Mouse (Mus musculus) hindbrain, embryonic 11.5 days (tissue): Measurements from ENCODE around the gene Arhgap27. TPM values are rescaled to one million over a fixed set of nuclear protein-coding genes. Genes with fewer than 3 reads are reported as not detected.

ENCODE experiments used
- ATAC-seq: fragments of 200-750 bp; cut with Nextera tagmentation; 2 replicates; pipeline ENCODE4 v1.8.0; 2017; ENCODE audit warnings: mild to moderate bottlenecking, moderate TSS enrichment, moderate library complexity; ENCODE audit not compliant: low FRiP score
- DNase-seq: peaks from one replicate; pipeline ENCODE4 v3.0.0-alpha.2; 2015; ENCODE audit warnings: low spot score
- H3K27ac ChIP-seq: fragments of 300-500 bp; sonication (generic); 2 replicates; pipeline ENCODE4 v1.5.1; 2014; ENCODE audit warnings: mild to moderate bottlenecking, low read depth, low read length
- H3K27me3 ChIP-seq: fragments of 300-500 bp; sonication (generic); 2 replicates; pipeline ENCODE4 v1.6.1; 2014; ENCODE audit warnings: mild to moderate bottlenecking, low read length, moderate library complexity, mixed read lengths; ENCODE audit not compliant: control insufficient read depth, insufficient read depth
- H3K36me3 ChIP-seq: fragments of 300-500 bp; sonication (generic); 2 replicates; pipeline ENCODE4 v1.6.1; 2014; ENCODE audit warnings: mild to moderate bottlenecking, low read length, moderate library complexity, mixed read lengths; ENCODE audit not compliant: control insufficient read depth, insufficient read depth
- H3K4me1 ChIP-seq: fragments of 300-500 bp; sonication (generic); replicated peaks from 2 replicates; pipeline ENCODE4 v1.6.1; 2014; ENCODE audit warnings: low read length, mixed read lengths; ENCODE audit not compliant: control insufficient read depth, insufficient read depth
- H3K4me2 ChIP-seq: fragments of 300-500 bp; sonication (generic); replicated peaks from 2 replicates; pipeline ENCODE4 v1.6.1; 2014; ENCODE audit warnings: mild to moderate bottlenecking, low read depth, low read length
- H3K4me3 ChIP-seq: fragments of 300-500 bp; sonication (generic); 2 replicates; pipeline ENCODE4 v1.5.1; 2014; ENCODE audit warnings: low read depth, low read length
- H3K9ac ChIP-seq: fragments of 300-500 bp; sonication (generic); 2 replicates; pipeline ENCODE4 v1.6.1; 2014; ENCODE audit warnings: low read depth, low read length
- H3K9me3 ChIP-seq: fragments of 300-500 bp; sonication (generic); 2 replicates; pipeline ENCODE4 v1.6.1; 2016; ENCODE audit warnings: low read length; ENCODE audit not compliant: control insufficient read depth
- WGBS: fragments of 180-500 bp; shearing (Covaris S2); extraction: QIAGEN DNeasy Blood & Tissue Kit; methylation state at CpG from one replicate; pipeline ENCODE4 v1.1.7; 2014; 5-methylcytosine and 5-hydroxymethylcytosine counted together
- polyA plus RNA-seq: library from polyadenylated mRNA; unstranded; fragments of >200 nt; fragmentation: Nextera tagmentation; extraction: Ambion mirVana; gene quantifications from 2 replicates; pipeline ENCODE4 v1.2.1, GENCODE M21; 2014

Arhgap27 gene
- polyA plus RNA-seq, 1 experiment from 2014 or later = 2.8 TPM

DNA sequence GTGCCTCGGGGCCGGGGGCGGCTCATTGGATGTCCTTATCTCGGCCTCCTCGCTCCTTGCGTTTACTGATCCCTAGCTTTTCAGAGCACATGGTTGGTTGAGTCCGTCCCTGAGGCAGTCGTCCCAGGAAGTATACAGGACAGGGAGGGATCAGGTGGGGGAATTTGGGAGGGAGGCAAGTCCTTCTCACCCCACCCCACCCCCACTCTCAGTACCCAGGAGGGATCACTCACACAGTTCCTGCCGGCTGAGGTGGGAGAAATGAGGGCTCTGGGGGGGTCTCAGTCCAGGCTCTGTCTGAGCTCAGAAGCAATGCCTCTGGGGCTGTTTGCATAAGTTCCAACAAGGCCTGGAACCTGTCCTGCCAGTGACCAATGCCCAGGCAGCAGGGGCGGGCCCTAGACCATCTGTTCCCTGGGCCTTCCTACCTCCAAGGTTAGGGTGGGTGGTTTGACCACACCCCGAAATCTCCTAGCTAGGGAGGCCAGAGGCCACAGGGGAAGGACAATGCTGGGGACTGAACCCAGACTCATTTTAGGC is 7.4 kb downstream of the Arhgap27 start:
- Histone ChIP-seq H3K27ac (no peak overlapping the region), H3K4me3 (no peak overlapping the region), H3K27me3 (peaks cover 18% of the 10 kb centered on the region), H3K9ac (no peak overlapping the region), H3K4me1 (peaks cover 11% of the 10 kb centered on the region), H3K36me3 (no peaks in the 10 kb centered on the region), H3K9me3 (no peaks in the 10 kb centered on the region), H3K4me2 (no peak overlapping the region)
- no peak for DNase-seq
- WGBS = 20% methylated on average over 11 of the region's 11 CpGs
- no peak for ATAC-seq

DNA sequence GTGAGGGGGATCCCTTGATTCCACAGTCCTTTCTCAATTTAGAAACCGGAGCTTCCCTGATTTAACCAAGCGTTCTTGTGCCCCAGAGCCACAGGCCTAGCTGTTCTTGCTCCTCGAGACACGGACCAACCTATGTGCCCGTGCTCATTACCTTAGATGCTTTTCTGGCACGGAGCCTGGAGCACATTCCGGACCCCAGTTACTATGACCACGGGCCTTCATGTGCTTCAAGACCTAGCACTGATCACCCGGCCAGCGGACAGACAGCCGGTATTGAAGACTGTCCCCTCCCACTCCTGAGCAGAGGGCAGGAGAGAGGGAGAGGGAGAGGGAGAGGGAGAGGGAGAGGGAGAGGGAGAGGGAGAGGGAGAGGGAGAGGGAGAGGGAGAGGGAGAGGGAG is 8.2 kb downstream of the Arhgap27 start:
- peaks cover 9% of the 10 kb centered on the region for H3K27me3 ChIP-seq
- no peak overlapping the region for H3K27ac ChIP-seq
- WGBS = 18% methylated on average over 11 of the region's 11 CpGs
- peak; percentile 23 for DNase-seq
- no peak overlapping the region for H3K9ac ChIP-seq
- H3K4me1 ChIP-seq = peaks cover 6% of the 10 kb centered on the region
- H3K36me3 ChIP-seq = no peaks in the 10 kb centered on the region
- no peak for ATAC-seq
- H3K4me2 ChIP-seq = no peak overlapping the region
- no peak overlapping the region for H3K4me3 ChIP-seq
- H3K9me3 ChIP-seq = no peaks in the 10 kb centered on the region

DNA sequence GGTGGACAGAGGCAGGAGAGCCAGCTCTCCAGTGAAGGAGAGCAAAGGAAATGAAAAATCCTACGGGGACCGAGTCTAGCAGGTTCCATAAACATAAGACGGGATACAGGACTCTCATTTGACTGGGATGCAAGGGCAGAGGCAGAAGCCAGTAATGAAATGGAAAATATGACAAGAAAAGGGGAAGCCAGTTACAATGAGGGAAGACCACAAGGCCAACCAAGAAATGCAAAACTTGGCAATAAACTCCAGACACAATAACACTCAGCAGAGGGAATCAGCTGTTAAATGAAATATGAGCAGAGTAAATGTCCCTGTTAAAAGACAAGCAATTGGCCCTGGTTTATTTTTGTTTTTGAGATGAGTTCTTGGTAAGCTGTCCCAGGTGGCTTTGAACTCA is 9.5 kb downstream of the Arhgap27 start:
- Histone ChIP-seq H3K4me3 (no peak overlapping the region), H3K9me3 (no peaks in the 10 kb centered on the region), H3K4me1 (no peaks in the 10 kb centered on the region), H3K9ac (no peak overlapping the region), H3K36me3 (no peaks in the 10 kb centered on the region), H3K27ac (no peak overlapping the region), H3K4me2 (no peak overlapping the region), H3K27me3 (peaks cover 4% of the 10 kb centered on the region; the same call in 1 of the 2 replicates)
- DNase-seq (no peak), ATAC-seq (no peak)
- 84% methylated on average over 3 of the region's 3 CpGs for WGBS

DNA sequence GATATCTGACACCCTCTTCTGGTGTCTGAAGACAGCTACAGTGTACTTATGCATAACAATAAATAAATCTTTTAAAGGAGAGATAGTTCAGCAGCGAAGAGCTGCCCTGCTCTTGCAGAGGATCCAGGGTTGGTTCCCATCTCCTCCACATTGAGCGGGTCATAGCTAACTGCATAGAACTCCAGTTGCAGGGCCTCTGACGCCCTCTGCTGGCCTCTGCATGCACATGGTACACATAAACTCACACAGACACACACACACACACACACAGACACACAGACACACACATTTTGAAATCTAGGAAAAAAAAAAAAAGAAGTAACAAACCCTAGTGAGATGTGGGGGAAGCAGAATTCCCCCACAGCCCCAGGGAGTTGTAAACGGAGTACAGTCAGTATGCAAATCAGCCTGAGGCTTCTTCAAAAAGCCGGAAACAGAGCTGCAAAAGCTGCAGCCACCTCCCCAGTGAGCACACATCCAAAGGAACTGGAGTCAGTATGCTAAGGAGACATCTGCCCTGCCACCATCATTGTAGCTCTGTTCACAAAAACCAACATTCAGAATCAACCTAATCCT is 11.2 kb downstream of the Arhgap27 start:
- DNase-seq = no peak
- Histone ChIP-seq H3K27me3 (no peaks in the 10 kb centered on the region; the same call in 1 of the 2 replicates), H3K9ac (no peak overlapping the region), H3K36me3 (no peaks in the 10 kb centered on the region), H3K4me3 (no peak overlapping the region), H3K4me1 (no peaks in the 10 kb centered on the region), H3K9me3 (no peaks in the 10 kb centered on the region), H3K4me2 (no peak overlapping the region), H3K27ac (no peak overlapping the region)
- 85% methylated on average over 5 of the region's 5 CpGs for WGBS
- ATAC-seq = no peak

DNA sequence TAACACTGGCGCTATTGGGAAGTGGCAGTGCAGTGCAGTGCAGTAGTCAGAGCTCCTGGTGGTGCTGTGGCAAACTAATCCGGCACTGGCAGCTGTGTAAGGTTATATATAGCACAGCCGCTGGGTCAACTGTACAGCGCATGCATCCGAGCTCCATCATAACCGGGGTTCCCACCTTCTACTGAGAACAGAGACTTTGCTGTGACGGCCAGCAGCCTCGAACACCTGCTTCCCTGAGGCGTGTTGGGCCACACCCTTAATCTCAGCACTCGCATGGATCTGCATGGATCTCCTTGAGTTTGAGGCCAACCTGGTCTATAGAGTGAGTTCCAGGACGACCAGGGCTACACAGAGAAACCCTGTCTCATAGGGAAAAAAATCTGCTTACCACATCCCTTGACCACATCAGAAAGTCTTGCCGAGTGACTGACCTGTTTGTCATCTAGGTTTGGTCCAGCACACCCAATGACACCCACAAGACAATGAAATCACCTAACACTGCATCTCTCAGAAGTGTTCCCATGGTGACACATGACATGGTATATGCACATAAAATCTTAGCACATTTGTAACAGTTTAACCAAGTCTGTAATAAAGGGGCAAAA is 12.7 kb downstream of the Arhgap27 start:
- Histone ChIP-seq H3K27me3 (no peaks in the 10 kb centered on the region), H3K9me3 (no peaks in the 10 kb centered on the region), H3K27ac (no peak overlapping the region), H3K36me3 (no peaks in the 10 kb centered on the region), H3K9ac (no peak overlapping the region), H3K4me1 (no peaks in the 10 kb centered on the region), H3K4me2 (no peak overlapping the region), H3K4me3 (no peak overlapping the region)
- ATAC-seq (no peak), DNase-seq (no peak)
- WGBS = 93% methylated on average over 12 of the region's 12 CpGs

DNA sequence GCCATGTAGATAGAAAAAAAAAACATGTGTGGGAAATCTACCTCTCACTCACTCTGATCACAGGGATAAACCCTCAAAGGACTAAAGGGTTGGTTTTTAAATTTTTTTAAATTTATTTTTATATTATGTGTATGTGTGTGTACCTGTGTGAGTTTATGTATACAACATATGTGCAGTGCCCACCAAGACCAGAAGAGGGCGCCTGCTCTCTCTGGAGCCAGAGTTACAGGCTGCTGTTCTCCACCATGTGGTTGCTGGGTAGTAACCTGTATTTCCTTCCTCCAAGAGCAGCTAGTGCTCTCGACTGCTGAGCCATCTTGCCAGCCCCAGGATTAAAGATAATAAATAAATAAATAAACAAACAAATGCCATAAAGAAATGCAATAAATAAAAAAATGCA is 13.8 kb downstream of the Arhgap27 start:
- Histone ChIP-seq H3K9me3 (no peaks in the 10 kb centered on the region), H3K4me2 (no peak overlapping the region)

DNA sequence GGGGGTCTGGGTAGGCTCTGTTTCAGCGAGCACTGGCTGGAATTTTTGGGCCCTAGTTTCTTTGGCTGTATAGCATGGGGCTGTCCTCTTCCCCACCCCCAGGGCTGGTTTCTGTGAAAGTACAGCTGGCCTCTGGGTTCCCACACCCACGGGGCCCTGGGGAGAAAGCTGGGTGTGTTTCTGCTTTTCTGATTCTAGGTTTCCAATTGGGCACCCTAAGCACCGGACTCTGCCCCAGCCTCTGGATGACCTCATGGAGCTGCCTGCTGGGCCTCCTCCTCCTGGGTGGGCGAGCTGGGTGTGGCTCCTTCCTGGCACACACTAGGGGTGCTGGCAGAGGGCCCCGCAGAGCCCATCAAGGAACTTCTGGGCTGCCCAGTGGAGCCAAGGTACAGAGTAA is 16.8 kb downstream of the Arhgap27 start:
- Histone ChIP-seq H3K36me3 (no peaks in the 10 kb centered on the region), H3K4me2 (no peak overlapping the region), H3K4me3 (no peak overlapping the region), H3K27ac (no peak overlapping the region), H3K4me1 (no peaks in the 10 kb centered on the region), H3K27me3 (no peaks in the 10 kb centered on the region), H3K9me3 (no peaks in the 10 kb centered on the region), H3K9ac (no peak overlapping the region)
- ATAC-seq (no peak), DNase-seq (no peak)
- WGBS = 64% methylated on average over 5 of the region's 5 CpGs

More for the DNA sequence above, 13.8 kb downstream of the Arhgap27 start:
- no peaks in the 10 kb centered on the region for H3K27me3 ChIP-seq
- no peaks in the 10 kb centered on the region for H3K36me3 ChIP-seq
- no peak overlapping the region for H3K4me3 ChIP-seq
- ATAC-seq (no peak), DNase-seq (no peak)
- H3K9ac ChIP-seq = no peak overlapping the region
- H3K4me1 ChIP-seq = no peaks in the 10 kb centered on the region
- WGBS = 84% methylated on average over 2 of the region's 2 CpGs
- no peak overlapping the region for H3K27ac ChIP-seq

DNA sequence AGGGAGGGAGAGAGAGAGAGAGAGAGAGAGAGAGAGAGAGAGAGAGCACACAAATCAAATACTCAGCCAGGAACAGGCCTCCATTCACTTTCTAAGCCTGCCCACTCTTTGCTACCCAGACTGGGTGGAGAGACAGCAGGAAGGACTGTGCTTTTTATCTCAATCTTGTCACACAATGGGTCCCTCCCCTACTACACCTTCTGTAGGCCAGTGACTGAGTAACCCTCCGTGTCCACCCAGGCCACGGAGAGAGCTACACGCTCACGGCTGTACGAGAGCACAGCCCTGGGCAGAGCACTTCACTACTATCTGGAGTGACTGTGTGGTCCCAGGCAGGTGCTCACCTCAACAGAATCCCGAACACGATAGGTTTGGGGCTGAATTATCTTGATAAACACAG is 17.3 kb downstream of the Arhgap27 start:
- DNase-seq = no peak
- no peaks in the 10 kb centered on the region for H3K4me1 ChIP-seq
- H3K9ac ChIP-seq = no peak overlapping the region
- no peak for ATAC-seq
- H3K36me3 ChIP-seq = no peaks in the 10 kb centered on the region
- no peaks in the 10 kb centered on the region for H3K27me3 ChIP-seq
- 86% methylated on average over 7 of the region's 7 CpGs for WGBS
- no peak overlapping the region for H3K4me3 ChIP-seq
- H3K4me2 ChIP-seq = no peak overlapping the region
- H3K27ac ChIP-seq = no peak overlapping the region
- no peaks in the 10 kb centered on the region for H3K9me3 ChIP-seq
